Mouse (Mus musculus): Measurements from ENCODE around the gene Sfxn3.

The Sfxn3 gene

GRCm38 (mm10) chr19:45075323-45076035 is 28.2 kb downstream of the Sfxn3 start:
- DNase-seq (ENCODE audit: low read depth, low spot score) = no peak

GRCm38 (mm10) chr19:45076036-45076575 is 28.8 kb downstream of the Sfxn3 start:
- no peak for DNase-seq (ENCODE audit: low read depth, low spot score)

GRCm38 (mm10) chr19:45076586-45077510 is 29.5 kb downstream of the Sfxn3 start:
- peak; percentile 36 for DNase-seq (ENCODE audit: low read depth, low spot score)

- DNase-seq (ENCODE audit: low read depth, low spot score) = no peak
Observed at GRCm38 (mm10) chr19:45077742-45078645, 30.7 kb downstream of the Sfxn3 start.

- DNase-seq (ENCODE audit: low read depth, low spot score) = no peak
Observed at GRCm38 (mm10) chr19:45078971-45079764, 31.9 kb downstream of the Sfxn3 start.

GRCm38 (mm10) chr19:45079769-45080515 is 32.6 kb downstream of the Sfxn3 start:
- DNase-seq (ENCODE audit: low read depth, low spot score) = peak; percentile 49

GRCm38 (mm10) chr19:45080711-45081110 is 33.4 kb downstream of the Sfxn3 start:
- DNase-seq (ENCODE audit: low read depth, low spot score) = no peak

- peak; percentile 22 for DNase-seq (ENCODE audit: low read depth, low spot score)
Observed at GRCm38 (mm10) chr19:45081279-45081678, 34.0 kb downstream of the Sfxn3 start.

GRCm38 (mm10) chr19:45081841-45082550 is 34.7 kb downstream of the Sfxn3 start:
- no peak for DNase-seq (ENCODE audit: low read depth, low spot score)

- DNase-seq (ENCODE audit: low read depth, low spot score) = no peak
Observed at GRCm38 (mm10) chr19:45097868-45098267, 50.6 kb downstream of the Sfxn3 start.

- no peak for DNase-seq (ENCODE audit: low read depth, low spot score)
Observed at GRCm38 (mm10) chr19:45100486-45101270, 53.4 kb downstream of the Sfxn3 start.

GRCm38 (mm10) chr19:45105591-45105990 is 58.3 kb downstream of the Sfxn3 start:
- DNase-seq (ENCODE audit: low read depth, low spot score) = no peak

Data from skeletal muscle tissue, adult 2 months (tissue).